Mouse (Mus musculus): ENCODE measurements around the gene Ankfn1.
A peak's percentile ranks its signal among the peaks of the same experiment; 100 is the strongest.

Gene Ankfn1

DNA sequence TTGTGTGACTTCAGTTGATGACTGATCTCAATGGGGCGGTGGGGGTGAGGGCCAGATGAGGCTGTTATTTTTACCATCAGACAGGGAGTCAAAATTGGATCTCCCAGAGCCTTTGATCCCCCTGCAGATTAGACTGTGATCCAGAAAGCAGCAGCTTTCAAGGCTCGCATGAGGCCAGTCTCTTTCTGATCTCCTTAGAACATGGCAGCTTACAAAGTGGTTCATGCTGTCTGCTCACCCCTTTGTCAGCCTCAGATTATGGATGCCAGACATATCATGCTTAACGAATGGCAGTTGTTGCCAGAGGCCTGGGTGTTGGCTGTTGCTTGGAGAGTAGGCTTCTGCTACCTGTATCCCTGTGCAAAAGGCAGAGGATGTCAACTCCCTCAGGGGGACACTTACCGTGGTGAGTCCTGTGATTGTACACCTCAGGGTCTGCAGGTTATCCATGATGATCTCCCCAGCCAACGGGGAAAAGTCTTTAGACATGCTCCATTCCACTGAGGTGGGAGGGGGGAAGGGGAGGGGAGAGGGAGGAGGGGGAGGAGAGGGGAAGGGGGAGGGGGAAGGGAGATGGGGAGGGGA is 321.7 kb downstream of the Ankfn1 start:
- no peak for DNase-seq

DNA sequence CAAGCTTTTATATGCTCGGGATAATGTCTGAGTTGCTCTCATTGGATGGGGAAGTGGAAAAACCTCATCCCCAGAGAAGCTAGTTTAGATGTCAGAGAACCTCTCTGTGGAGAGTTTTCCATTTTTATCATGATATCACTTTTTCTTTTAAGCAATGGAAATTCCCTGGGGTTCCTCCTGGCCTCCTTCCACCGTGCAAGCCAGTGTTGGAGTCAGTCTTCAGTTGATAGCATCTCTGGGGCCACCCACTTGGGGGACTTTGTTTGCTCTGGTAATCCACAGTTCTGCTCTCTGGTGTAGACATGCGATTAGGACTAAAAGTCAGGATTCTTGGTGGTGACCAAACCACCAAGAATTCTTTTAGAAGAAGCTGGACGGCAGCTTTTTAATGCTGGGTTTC is 322.8 kb downstream of the Ankfn1 start:
- DNase-seq: no peak

DNA sequence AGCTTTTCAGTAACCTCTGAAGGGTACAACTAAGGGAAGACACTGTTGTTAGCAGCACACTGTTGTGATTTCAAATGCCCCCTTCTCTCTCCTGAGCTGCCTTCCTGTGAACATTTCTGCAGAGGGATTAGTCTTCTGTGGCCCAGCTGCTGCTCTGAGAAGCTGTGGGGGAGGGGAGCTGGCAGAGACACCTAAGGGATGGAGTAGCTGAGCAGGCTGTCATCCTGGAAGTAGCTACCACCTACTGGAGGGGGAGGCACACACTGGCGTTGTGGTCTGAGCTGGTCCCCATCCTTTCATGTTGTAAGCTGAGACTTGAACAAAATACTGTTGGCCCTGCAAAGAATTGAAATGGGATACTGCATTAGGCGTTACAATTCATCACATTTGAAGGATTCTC is 324.6 kb downstream of the Ankfn1 start:
- no peak for DNase-seq

DNA sequence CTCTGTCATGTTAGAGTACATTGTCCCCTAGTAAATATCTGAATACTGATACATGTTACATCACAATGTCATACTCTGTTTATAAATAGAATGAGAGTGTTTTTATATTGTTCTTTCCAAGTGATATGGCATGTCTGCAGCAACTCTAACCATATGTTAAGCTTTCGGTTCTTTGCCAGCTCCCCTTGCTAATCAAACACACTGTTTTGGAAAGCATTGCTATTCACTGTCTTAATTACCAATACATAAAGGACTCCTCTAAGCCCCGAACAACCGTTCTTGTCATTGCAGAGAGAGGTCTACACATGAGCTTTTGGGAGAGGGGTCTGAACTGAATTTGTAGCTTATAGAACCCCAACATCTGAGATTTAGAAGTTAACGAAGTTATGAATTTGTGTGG is 327.0 kb downstream of the Ankfn1 start:
- no peak for DNase-seq

DNA sequence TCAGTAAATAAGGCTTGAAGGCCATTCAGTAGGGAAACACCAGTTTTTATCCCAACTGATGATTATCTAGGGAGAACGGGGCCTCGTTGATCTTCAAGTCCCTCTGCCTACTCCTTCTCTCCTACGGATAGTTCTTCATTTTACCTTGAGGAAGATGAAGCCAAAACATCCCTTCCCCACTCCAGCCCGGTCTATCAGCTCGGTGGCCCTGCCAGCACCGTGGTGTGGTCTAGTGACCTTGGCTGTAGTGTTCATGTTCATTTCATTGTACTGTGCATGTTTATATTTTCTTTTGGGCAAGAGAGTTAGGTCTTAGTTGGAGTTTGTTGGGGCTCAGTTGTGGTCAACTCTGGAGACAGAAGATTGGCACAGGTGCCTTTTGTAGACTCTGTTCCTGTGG is 328.5 kb downstream of the Ankfn1 start:
- no peak for DNase-seq

DNA sequence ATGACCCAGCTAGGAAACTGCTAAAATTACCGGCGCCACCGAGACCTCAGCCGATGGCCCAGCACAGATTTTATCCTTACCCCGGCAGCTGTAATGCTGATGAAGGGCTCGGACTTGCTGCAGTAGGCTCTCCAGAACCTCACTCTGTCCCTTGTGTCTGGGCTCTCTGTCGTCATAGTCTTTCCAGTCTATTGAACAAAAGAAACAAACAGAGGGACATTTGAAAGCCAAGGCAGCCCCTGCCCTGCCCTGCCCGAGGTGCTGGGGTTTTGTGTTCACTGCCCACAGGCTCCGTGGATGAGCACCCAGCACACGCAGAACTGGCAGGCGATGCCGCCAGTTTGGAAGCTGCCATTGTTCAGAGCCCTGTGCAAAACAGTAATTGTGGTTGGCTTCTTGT is 330.0 kb downstream of the Ankfn1 start:
- no peak for DNase-seq

DNA sequence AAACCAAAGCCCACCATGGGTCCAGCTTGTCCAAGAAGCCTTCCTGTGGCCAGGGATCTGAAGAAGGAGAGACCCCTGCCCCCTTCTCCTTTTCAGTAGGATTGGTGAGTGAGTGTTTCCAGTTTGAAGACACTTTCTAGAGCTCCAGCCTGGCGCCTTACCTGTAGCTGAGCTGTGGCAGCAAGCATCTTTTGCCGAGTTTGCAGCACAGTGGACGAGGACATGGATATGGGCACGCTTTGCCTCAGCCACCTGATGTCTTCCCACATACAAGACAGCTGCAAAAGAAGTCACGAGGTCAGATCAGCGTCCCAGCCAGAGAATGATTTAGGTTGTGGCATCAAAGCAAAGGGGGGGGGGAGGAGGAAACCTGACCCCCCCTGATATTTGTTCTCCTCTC is 336.9 kb downstream of the Ankfn1 start:
- no peak for DNase-seq

DNA sequence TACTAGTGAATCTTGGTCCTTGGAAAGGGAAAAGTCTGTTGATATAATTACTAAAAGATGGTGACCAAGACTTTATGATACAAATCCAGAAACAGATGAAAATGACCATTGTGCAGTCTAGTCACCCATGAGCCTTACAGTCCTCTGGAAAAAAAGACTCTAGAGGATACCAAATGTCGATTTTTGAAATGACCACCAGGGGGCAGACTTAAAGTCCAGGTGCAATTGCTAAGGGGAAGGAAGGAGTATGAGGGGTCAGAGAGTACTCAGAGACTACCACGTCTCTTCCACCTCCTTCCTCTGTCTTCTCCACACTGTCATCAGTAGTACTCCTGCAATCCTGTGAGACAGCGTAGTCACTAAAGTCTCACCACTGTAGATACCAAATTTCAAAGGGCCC is 353.1 kb downstream of the Ankfn1 start:
- peak; percentile 16 to 51 for DNase-seq

DNA sequence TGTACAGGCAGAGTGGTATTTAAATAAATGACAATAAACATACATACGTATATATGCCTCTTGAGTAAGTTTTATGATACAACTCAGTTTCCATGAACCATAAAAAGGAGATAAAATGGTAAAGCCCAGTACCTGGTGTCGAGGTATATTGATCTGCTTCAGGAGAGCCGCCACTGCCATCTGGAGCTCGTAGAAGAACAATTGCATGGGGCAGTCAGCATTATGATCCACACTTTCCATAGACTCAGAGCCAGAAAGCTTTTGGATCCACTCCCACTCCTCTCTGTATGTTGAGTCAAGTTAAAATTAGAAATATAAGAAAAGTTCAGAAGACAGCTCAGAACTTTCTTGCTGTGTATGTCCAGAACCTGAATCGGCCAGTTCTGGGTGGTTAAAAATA is 354.8 kb downstream of the Ankfn1 start:
- no peak for DNase-seq

DNA sequence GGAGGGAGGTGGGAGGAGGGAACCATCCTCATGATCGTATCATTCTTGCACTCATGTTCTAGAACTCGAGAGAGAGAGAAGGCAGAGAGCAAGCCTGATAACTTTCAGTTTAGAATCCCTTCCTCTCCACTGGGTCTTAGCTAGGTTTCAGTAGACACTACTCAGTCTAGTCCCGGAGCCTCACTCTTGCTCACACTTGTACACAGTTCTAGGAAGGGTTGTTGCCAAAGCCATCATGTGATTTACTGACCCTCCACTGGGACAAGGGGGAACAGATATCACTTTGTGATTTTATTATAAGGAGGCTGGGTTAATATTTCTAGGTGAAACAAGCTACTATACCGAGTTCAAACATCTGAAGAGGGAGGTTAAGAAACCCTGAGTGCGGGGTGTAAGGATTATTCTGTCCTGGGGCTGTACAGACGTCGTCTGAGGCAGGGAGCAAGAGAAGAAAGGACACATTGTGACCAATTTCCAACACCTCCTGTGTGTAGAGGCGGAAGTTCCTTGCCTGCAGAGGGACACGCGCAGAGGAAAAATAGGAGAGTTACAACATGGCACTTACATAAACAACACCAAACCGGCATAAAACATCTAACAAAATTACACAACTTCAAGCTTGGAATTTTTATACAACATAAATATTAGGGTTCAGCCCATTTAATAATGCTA is 356.6 kb downstream of the Ankfn1 start:
- DNase-seq: no peak

DNA sequence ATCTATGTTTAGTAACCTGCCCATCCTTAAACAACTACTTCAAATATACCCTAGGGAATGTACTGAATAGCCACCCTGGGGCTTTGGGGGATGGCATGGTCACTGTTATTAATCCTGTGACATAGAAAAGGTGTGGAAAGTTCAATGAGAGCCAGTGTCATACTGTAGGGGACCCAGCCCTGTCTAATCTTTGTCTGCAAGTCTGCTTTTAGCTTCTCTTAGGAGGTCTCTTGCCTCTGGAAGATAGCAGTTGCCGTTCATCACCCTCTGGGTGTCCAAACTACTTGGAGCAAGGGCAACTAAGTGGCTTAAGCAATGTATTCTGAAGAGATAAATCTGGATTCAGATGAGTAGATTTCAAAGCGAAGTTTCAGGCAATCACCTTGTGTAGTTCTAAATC is 357.6 kb downstream of the Ankfn1 start:
- DNase-seq: no peak

DNA sequence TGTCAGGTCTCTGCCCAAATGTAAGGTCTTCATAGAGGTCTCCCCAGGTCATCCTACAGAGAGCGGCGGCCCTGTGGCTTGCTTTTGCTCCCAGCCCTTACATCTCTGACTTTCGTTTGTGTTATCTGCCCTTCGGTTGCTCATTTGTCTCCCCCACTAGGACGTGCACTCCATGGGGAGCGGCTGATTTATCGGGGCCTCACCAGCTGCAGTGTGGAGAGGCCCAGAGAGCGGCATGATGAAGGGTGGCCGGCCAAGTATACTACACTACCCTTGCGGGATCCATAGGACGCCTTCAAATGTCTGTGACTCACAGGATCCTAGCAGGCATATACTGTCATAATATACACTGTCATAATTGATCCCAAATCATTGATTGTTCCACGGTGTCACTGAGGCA is 358.8 kb downstream of the Ankfn1 start:
- no peak for DNase-seq

DNA sequence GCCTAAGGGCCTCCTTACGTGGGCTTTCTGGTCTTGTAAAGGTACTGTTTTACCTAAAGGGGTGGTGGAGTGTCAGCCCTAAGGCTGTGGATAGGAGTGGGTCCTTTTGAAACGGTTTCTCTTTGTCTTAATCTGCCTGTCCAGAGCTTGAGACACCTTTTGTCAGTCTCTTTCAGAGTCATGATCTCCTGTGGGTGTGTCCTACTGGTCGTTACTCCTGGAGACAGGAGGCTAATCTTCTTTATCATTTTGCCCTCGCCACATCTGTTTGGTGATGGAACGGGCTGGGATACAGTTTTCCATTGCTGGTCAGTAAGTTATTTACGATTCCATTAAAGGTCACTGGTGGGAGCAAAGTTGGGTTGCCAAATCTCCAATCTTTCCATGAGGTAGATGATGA is 360.7 kb downstream of the Ankfn1 start:
- DNase-seq: no peak

DNA sequence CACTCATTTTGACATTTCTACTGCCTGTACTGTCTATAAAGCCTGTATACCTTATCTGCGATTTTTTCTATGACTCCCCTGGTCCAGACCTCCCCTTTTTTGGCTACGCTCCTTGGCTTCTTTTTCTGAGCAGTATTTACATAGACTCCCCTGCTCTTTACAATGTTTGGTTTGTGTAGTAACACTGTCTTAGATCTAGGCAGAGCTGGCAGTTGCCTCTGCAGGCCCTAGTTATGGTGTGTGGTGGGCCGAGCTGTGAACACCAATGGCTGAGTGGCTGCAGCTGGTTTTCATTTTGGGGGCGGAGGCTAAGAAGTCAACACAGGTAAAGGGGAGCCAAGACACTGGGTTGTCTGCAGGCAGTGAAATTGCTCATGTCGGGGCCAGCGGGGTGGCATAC is 368.7 kb downstream of the Ankfn1 start:
- DNase-seq: no peak

DNA sequence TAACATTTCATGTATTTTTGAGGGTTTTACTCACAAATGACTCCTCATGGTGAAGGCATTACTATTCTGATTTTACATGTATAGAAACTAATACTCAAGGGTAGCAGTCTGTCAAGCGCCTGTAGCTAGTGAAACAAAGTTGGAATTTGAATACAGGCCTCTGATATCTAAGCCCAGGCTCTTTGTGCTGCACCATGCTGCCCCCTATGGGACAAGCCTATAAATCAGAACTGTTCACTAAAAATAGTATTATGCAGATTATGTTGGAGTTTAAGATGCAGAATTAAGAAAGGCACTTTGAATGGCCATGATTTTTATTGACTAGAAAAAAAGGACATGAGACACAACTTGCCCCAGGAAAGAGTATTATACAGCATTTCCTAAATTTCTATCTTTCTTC is 373.0 kb downstream of the Ankfn1 start:
- DNase-seq: peak in 1 of 2 experiments; percentile 37

DNA sequence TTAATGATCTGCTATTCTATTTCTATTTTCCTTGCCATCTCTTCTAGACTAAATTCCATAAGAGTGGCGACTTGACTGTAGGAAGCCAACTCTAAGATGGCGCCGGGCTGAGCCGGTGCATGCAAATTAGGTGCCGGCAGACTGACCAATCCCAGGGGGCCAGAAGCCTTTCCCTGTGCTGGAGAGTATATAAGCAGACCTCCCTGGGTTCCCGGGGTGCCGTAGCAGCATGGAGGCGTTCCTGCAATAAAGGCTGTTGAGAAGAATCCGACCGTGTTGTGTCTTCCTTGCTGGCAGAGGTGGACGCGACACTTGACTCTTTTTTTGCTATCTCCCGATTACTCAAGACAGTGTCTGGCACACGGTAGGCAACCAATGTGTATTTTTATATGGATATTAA is 374.0 kb downstream of the Ankfn1 start:
- no peak for DNase-seq

DNA sequence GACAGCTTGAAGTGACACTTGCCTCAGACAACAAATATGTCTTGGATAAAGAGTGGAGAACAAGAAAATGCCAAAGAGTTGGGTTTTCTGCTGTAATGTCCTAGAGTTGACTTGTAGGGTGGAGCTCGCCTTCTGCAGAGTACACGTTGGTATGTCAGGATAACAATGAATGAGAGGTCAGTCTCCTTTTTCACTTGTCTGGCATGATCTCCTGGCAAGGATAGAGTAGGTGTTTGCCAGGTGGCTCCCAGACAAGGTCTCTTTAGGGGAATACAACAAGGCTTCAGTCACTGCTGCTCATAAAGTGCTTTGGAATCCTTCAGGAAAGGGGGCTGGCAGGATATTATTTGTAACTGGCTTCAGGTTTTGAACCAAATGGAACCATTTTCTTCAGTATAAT is 388.6 kb downstream of the Ankfn1 start:
- no peak for DNase-seq

DNA sequence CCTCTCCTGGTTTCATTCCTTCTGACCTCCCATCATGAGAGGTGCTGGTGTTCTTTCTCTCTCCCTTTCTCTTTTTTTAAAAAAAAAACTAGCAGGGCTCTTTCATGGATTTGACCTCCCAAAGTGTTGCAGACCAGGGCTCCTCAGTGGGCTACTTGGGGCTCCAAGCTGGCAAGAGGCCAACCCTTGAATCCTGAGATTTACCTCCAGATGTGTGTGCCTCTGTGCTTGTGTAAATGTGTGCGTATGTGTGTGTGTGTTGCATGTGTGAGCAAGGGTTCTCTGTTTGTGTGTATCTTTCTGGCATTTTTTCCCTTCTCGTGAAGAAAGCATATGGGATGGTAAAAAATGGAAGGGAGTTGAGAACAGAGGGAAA is 394.8 kb downstream of the Ankfn1 start:
- DNase-seq: no peak

DNA sequence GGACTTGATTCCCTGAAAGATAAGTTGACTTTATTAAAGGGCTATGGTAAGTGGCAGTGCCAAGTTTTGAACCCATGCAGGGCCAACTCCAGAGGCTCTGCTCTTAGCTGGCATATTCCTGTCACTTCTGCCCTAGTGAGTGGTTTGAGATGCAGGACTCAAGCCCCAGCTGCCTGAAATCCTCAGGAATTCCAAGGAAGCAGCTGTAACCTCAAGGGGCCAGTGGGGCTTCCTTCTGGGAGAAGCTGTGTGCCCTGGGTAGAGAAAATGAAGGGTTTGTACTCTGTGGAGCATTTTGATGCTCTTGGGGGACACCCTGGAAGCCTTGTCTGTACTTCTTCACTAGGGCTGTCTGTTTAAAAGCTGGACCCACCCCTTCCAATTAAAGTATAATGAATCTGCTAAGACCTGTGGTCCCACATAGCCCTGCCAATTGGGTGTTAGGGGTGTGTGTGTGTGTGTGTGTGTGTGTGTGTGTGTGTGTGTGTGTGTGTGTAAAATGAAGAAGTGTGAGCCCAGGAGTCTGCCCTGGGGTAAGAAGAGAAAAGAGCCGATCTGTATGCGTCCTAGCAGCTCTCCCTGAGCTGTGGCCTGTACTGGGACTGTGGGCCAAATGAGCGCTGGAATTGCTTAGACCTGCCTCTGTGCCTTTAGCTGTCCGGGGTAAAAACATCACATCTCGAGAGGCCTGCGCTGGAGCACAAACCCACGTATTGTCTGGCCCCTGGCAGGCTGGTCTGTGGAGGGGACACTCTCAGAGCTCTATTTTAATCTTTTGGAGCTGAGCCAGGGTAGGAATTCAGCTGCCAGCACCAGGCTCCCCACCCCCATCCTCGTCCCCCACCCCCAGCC is 395.4 kb downstream of the Ankfn1 start:
- DNase-seq: no peak

DNA sequence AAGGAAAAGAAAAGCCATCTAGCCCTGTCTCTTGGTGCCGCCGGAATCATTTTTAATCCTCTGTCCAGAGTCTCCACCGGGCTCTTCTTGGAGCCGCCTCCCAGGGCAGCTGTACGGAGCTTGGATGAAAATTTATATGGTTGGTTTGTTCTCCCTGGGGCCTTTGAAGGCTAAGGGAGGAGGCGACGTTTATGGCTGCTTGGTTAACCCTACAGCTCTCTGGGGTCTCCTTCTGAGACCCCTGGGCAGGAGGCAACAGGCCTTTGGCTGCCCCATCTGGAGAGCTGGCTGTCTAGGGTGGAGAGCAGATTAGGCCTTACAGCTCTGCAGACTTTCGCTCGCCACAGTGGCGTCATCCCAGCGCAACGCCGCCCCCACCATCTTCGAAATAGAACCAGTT is 406.5 kb downstream of the Ankfn1 start:
- no peak for DNase-seq

DNA sequence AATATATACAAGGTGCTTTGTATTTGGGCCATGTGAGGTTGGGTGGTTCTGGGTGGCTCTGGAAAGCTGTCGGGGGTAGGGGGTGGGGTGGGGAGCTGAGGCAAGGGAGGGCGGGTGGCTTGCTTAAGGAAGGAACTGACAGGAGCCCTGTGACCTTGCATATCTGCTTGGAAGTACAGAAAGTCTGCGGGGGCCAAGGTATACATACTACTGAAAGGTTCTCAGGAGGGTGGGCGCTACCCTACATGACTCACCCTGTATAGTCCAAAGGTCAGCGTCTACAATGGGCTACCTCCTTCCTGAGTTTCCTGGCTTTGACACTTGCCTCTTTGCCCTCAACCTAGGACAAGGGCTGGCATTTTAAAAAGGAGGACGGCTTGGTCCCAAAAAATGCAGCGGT is 407.1 kb downstream of the Ankfn1 start:
- no peak for DNase-seq

DNA sequence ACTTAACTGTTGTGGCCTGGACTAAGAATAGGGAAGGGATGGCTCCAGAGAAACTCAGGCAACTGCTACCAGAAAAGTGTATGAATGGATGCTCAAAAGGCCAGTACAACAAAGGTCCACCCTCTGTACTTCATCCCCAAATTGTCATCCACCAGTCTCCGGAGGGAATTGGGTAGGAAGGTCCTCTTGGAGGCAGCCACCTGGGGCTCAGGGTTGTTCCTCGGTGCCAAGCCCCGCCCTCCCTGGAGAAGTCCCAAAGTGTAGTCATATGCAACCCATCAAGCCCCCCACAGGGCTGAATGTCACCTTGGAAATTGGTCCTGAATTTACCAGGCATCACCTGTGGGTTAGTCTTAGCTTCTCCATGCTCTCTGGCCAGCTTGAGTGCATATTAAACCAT is 413.5 kb downstream of the Ankfn1 start:
- DNase-seq: no peak

DNA sequence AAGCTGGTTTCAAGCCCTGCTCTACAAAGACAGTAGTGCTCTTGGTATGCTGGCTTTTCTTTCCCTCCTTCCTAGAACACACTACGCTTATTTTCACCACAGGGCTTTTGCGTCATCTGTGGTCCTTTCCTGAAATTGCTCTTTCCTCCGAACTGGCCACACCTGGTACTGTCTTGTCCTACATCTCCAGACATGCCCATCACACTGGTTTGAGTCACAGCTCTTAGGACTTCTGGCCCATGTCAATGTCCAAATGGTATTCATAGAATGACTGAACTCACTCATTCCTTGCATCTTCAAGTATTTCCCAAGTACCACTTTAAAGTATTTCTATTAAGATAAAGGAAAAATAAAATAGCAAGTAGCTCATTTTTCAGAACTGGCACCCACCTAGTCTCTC is 416.6 kb downstream of the Ankfn1 start:
- no peak for DNase-seq

DNA sequence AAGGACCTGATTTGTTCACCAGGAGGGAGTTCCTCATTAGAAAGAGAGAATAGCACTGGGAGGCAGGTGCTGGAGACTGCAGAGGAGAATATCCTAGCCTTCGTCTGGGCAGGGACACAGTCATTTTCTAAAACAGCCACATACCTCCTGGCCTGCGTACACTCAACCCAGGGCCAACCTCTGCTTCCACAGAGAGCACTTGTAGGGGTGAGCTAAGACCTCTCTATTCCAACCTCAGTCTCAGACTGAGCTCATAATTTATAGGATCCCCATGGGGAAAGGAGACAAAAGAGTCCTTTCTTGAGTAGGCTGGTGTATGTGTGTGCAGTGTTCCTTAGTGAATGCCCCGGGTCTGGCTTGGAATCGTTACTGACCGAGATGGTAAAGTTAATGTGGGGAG is 418.9 kb downstream of the Ankfn1 start:
- no peak for DNase-seq

Measured in kidney, postnatal 36 days (tissue).